Mouse (Mus musculus) C2C12 (cell line): ENCODE results near the gene Mpig6b. TPM values are rescaled to one million over a fixed set of nuclear protein-coding genes. Genes with fewer than 3 reads are reported as not detected.
A peak's percentile ranks its signal among the peaks of the same experiment; 100 is the strongest.

Source experiments
- H3K27me3 ChIP-seq: one replicate; pipeline ENCODE4 v1.6.1; 2011; ENCODE audit not compliant: control insufficient read depth, insufficient read depth, insufficient read length
- H3K36me3 ChIP-seq: one replicate; pipeline ENCODE4 v1.6.1; 2011; ENCODE audit not compliant: control insufficient read depth, insufficient read depth
- H3K4me3 ChIP-seq: one replicate; pipeline ENCODE4 v1.5.1; 2011; ENCODE audit warnings: mild to moderate bottlenecking, control low read depth; ENCODE audit not compliant: poor library complexity, insufficient read depth, severe bottlenecking
- H3K79me2 ChIP-seq: one replicate; pipeline ENCODE4 v1.6.1; 2011; ENCODE audit not compliant: control insufficient read depth, insufficient read depth
- H3K79me3 ChIP-seq: one replicate; pipeline ENCODE4 v1.6.1; 2011; ENCODE audit warnings: low read depth, control low read depth
- H3ac ChIP-seq: one replicate; pipeline ENCODE3; 2011; ENCODE audit warnings: low read depth; ENCODE audit not compliant: control insufficient read depth, insufficient read length
- CEBPB ChIP-seq: IDR thresholded peaks from one replicate; pipeline ENCODE4 v1.6.1; 2011; ENCODE audit warnings: low read depth, mild to moderate bottlenecking, control low read depth, moderate library complexity
- CTCF ChIP-seq: IDR thresholded peaks from one replicate; pipeline ENCODE4 v1.5.1; 2011; ENCODE audit not compliant: control insufficient read depth, insufficient read depth, insufficient read length
- FOSL1 ChIP-seq: IDR thresholded peaks from one replicate; pipeline ENCODE4 v1.8.0; 2011; ENCODE audit warnings: mild to moderate bottlenecking, low read length; ENCODE audit not compliant: poor library complexity, insufficient read depth, severe bottlenecking
- MAX ChIP-seq: IDR thresholded peaks from one replicate; pipeline ENCODE4 v1.6.1; 2011; ENCODE audit warnings: mild to moderate bottlenecking, control low read depth
- MYOD1 ChIP-seq: IDR thresholded peaks from one replicate; pipeline ENCODE4 v1.6.1; 2011; ENCODE audit warnings: low read depth; ENCODE audit not compliant: control insufficient read depth, insufficient read length
- MYOG ChIP-seq: IDR thresholded peaks from one replicate; pipeline ENCODE4 v1.6.1; 2011; ENCODE audit not compliant: control insufficient read depth, insufficient read length; ENCODE audit errors: extremely low read depth
- USF1 ChIP-seq: IDR thresholded peaks from one replicate; pipeline ENCODE4 v1.6.1; 2011; ENCODE audit warnings: low read depth, mild to moderate bottlenecking, control low read depth, moderate library complexity
- polyA plus RNA-seq: library from polyadenylated mRNA; unstranded; fragments of >200 nt; fragmentation: generic; extraction: Trizol; gene quantifications from one replicate; pipeline ENCODE4 v1.2.1, GENCODE M21; 2012; ENCODE audit warnings: missing spikeins

Gene Mpig6b
- polyA plus RNA-seq, 1 experiment = 0.04 TPM

DNA sequence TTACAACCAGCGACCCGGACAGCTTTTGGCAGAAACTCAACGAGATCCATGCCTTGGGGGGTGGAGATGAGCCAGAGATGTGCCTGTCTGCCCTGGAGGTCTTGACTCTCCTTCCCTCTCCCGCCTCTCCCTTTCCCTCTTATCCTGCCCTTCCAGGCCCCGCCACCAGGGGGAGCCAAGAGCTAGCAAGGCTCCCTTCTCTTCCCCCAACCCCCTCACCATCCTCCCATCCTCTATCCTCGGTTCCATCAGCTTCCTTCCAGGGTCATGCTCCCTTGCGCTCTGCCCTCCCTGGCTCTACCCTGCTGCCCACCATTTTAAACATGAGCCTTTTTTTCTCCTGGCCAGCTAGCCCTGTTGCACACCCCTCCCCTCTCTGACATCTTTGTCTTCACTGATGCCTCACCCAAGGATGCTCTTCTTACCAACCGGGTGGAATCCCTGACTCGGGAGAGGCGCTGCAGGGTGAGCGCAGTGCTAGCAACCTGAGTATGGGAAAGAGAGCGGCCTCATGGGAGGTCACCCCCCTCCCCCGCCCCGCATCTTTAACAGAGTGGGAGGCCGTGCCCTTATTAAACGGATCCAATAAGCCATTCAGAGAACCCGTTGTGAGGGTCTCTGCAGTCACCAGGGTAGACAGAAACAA, 44.7 kb downstream of the Mpig6b start:
- H3ac ChIP-seq = no peak overlapping the region
- H3K4me3 ChIP-seq = no peak overlapping the region
- no peaks in the 10 kb centered on the region for H3K79me2 ChIP-seq
- H3K27me3 ChIP-seq = no peaks in the 10 kb centered on the region
- H3K79me3 ChIP-seq = no peaks in the 10 kb centered on the region
- TF ChIP-seq FOSL1 (no peak), CTCF (peak; percentile 79)
- H3K36me3 ChIP-seq = no peaks in the 10 kb centered on the region

DNA sequence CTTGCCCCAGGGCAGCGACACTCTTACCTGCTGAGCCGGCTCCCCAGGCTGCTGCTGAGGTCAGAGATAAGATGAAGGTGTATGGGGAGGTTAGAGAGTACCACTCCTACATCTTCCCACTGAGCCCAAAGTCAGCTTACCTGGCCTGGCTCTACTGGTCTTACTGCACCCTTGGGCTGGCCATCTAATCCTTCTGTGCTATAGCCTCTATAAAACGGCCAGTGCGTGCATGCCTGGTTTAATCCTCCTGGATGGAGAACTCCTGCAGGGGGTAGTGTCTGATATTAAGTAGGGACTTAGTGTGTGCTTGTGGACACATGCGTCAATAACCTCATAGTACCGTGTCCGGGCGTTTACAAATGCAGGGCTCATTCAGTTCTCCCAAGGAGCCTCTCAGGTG, 45.4 kb downstream of the Mpig6b start:
- no peak for TF ChIP-seq FOSL1
- no peak for TF ChIP-seq MYOG
- TF ChIP-seq CTCF = no peak
- TF ChIP-seq CEBPB = no peak
- no peak for TF ChIP-seq MAX
- no peak overlapping the region for H3ac ChIP-seq

DNA sequence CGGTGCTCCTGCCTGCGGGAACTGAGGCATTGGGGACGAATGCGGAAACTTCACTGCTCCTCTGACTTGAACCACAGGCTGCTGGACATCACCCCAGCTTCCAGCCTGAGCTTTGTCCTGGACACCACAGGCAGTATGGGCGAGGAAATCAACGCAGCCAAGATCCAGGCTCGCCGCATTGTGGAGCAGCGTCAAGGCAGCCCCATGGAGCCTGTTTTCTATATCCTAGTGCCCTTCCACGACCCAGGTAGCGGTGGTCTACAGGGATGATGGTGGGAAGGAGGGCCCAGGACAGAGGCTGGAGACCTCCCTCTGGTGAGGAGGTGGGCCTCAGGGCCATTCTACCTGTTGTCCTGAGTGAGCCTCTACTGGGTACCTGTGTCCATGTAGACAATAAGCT, 46.1 kb downstream of the Mpig6b start:
- H3K79me3 ChIP-seq = no peaks in the 10 kb centered on the region
- H3K27me3 ChIP-seq = no peaks in the 10 kb centered on the region
- TF ChIP-seq MYOG (no peak), CTCF (no peak), MYOD1 (no peak), USF1 (no peak), MAX (no peak), FOSL1 (no peak), CEBPB (no peak)
- H3K79me2 ChIP-seq = no peaks in the 10 kb centered on the region
- H3K4me3 ChIP-seq = no peak overlapping the region
- peaks cover 11% of the 10 kb centered on the region for H3K36me3 ChIP-seq
- no peak overlapping the region for H3ac ChIP-seq

More for the DNA sequence above, 45.4 kb downstream of the Mpig6b start:
- H3K79me2 ChIP-seq = no peaks in the 10 kb centered on the region
- no peak overlapping the region for H3K4me3 ChIP-seq
- peaks cover 7% of the 10 kb centered on the region for H3K36me3 ChIP-seq
- no peaks in the 10 kb centered on the region for H3K27me3 ChIP-seq
- H3K79me3 ChIP-seq = no peaks in the 10 kb centered on the region

DNA sequence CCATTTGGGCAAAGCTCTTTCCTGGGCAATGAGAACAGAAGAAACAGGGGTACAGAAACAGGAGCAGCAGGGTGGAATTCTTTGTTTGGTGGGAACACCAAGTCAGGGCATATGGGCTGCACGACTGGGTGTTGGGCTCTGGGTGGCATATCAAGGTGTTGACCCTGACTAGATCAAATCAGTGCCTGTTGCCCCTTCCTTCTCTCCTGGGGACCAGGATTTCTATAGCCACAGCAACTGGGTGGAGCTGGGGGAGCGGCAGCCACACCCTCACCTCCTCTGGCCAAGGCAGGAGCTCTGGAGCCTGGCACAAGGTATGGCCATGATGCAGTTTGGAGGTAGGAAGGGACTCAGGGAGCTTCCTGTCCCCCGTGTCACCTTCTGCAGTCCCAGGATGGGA, 47.8 kb downstream of the Mpig6b start:
- no peaks in the 10 kb centered on the region for H3K79me3 ChIP-seq
- no peak overlapping the region for H3ac ChIP-seq
- H3K36me3 ChIP-seq = peaks cover 27% of the 10 kb centered on the region
- TF ChIP-seq MYOG (no peak), CEBPB (no peak), FOSL1 (no peak), MYOD1 (no peak), USF1 (no peak), CTCF (no peak), MAX (no peak)
- H3K4me3 ChIP-seq = no peak overlapping the region
- H3K27me3 ChIP-seq = no peaks in the 10 kb centered on the region
- H3K79me2 ChIP-seq = no peaks in the 10 kb centered on the region

DNA sequence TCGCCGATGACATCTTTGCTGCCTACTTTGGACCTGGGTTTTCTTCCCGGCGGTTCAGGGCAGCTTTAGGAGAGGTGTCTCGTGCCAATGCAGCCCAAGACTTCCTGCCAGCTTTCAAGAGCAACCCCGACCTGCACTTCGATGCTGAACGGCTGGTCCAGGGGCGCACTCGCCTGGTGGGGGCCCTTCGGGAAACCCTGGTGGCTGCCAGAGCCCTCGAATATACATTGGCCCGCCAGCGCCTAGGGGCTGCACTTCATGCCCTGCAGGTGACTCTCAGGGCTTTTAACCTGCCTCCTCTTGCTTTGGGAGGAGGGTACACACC, 48.3 kb downstream of the Mpig6b start:
- no peaks in the 10 kb centered on the region for H3K79me3 ChIP-seq
- no peak overlapping the region for H3K4me3 ChIP-seq
- no peaks in the 10 kb centered on the region for H3K79me2 ChIP-seq
- no peaks in the 10 kb centered on the region for H3K27me3 ChIP-seq
- H3K36me3 ChIP-seq = peaks cover 32% of the 10 kb centered on the region
- H3ac ChIP-seq = no peak overlapping the region
- TF ChIP-seq CTCF = no peak
- TF ChIP-seq MYOG = no peak
- no peak for TF ChIP-seq MAX
- no peak for TF ChIP-seq CEBPB
- TF ChIP-seq MYOD1 = no peak
- no peak for TF ChIP-seq FOSL1
- no peak for TF ChIP-seq USF1

DNA sequence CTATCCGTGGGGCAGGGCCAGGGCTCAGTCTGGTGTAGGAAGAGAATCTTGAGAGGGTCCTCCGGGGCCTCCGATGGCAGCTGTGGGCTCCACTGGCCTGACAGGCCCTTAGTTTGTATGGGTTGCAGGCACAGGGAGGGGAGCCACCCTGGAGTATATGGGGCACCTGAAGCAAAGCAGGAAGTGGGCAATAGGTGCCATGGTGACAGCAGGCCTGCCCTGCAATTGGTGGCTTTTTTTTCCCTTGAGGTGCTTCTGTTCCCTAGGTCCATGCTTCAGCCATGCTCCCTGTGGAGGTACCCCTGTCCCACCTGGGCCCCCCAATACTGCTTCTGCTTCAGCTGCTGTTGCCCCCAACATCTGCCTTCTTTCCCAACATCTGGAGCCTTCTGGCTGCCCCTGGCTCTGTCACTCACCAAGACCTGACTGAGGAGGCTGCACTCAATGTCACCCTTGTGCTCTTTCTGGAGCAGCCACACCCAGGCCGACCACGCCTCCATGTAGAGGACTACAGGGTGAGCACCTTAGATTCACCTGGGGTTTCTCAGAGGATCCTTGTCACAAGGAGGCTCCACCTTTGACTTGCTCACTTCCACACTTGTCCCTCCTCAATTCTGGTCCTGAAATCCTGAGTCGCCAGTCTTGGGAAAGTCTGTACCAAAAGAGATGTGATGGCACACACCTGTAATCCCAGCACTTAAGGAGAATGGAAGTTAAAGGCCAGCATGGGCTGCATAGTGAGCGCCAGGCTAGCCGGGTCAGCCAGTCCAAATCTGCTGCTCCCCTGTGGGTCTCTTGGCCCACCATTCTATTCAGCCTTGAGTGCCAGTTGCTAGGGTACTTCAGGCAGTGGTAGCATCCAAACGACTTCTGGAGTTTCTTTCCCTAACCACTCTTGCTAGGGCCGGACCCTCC, 48.9 kb downstream of the Mpig6b start:
- Histone ChIP-seq H3K36me3 (peaks cover 37% of the 10 kb centered on the region), H3ac (no peak overlapping the region), H3K27me3 (no peaks in the 10 kb centered on the region), H3K79me3 (no peaks in the 10 kb centered on the region), H3K79me2 (no peaks in the 10 kb centered on the region), H3K4me3 (no peak overlapping the region)
- TF ChIP-seq USF1 = no peak
- no peak for TF ChIP-seq CEBPB
- no peak for TF ChIP-seq MYOG
- no peak for TF ChIP-seq FOSL1
- TF ChIP-seq MYOD1 = no peak
- no peak for TF ChIP-seq CTCF
- TF ChIP-seq MAX = no peak
